Mouse (Mus musculus): Measurements from ENCODE around the gene Polr2l.
A peak's percentile ranks its signal among the peaks of the same experiment; 100 is the strongest.

Polr2l gene

DNA sequence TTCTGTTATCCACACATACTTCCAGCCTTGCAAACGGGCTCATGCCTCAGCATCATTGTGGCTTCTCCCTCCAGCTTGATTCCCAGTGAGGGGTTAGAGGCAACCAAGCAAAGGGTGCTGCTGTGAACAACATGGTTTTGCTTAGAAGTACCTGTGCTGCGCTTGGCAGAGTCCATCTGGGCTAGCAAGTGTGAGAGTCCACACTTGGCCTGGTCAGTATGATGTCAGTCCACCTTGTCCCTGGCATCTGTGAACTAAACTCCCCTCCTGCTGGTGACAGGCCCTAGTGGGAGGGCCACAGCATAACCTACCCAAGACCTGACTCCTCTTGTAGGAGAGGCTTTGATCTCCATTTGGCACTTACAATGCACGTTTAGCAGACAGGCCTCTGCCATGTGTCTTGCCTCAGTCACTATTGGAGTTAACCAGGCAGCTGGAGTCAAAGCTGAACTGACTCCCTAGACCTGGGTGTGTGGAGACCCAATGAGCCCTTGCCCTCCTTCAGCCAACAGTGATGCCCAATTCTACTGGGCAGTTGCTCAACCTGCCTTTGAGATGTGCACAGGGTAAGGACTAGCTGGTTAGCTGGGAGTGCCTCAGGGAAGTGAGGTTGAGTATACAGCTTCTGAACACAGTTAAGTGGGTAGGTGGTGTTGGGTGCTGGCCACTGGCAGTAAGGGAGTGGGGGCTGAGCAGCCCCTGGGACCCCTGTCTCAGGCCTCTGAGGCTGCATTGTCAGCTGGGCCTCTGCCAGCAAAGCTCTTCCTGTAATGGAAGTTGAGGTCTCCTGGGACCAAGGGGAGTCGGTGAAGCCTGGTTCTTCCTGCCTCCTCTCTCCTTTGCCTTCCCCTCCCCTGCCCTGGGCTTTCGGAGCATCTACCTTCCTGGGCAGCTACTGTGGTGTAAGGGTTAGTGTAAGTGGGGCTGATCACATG, 9.5 kb upstream of the Polr2l start:
- DNase-seq: no peak

DNA sequence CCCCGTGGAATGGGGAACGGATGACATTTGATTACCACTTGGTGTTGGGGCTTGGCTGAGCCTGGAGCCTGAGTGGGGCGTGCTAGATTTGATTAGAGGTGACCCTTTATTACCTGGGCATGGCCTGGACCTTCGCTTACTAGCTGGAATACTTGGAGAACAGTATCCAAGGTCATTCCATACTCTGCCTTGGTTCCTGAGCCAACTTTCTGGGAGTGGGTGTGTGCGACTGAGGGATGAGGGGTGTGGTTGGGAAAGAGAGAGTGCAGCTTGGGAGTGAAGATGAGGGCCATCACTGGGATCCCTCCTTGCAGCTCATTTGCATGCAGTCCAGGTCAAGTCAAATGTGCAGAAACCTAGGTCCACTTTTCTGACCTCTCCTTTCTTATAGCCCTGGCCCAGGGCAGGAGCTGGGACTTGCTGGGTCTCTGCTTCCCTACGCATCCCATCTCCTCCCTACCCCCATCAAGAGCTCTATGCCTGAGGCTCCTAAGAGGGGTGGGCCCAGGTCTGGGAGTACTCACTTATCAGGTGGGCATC, 8.3 kb upstream of the Polr2l start:
- DNase-seq: no peak

DNA sequence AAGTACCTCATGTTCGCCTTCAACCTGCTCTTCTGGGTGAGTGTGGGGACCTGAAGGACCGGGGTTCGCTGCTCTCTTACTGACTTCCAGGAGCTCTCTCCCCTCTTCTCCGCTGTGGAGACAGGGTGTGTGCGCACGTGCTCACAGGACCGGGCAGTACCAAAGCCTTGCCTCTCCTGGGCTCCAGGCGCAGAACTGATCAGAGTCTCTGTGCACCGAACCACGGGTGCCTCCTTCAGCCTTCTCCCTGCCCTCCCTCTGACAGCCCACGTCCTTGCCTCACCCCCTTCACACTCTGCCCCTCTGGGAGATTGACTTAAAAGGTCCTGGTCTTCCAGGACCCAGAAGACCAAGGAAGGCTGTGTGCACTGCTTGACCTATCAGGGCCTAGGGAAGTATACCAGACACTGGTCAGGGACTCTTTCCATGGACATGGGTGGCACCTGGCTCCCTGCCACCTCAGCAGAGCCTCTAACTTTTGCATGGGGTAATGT, 7.6 kb upstream of the Polr2l start:
- DNase-seq: no peak

- DNase-seq: peak; percentile 58
Measured at GRCm38 (mm10) chr7:141481498-141482401, 6.8 kb upstream of the Polr2l start.

- peak; percentile 75 for DNase-seq
Measured at GRCm38 (mm10) chr7:141480842-141481497, 6.0 kb upstream of the Polr2l start.

DNA sequence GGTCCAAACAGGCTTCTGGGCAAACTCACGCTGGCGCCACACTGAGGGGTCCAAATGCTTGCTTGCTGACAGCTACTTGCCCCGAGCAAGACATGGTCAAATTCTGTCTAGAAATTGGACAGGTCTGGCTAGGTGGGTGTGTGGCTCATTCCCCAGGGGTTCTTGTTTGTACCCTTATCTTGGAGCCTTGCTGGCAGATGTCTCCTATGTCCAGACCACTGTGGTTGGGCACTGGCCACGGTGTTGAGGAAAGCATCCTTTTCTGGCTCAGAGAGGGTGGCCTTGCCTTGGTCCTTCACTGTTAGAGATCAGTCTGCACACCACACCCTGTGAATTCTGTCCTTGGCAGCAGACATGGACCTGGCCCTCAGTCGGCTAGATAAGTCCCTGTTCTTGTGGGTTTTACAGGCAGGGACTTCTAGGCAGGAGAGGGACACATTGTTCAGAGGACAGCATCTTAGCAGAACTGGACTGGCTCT, 3.4 kb upstream of the Polr2l start:
- DNase-seq: no peak

DNA sequence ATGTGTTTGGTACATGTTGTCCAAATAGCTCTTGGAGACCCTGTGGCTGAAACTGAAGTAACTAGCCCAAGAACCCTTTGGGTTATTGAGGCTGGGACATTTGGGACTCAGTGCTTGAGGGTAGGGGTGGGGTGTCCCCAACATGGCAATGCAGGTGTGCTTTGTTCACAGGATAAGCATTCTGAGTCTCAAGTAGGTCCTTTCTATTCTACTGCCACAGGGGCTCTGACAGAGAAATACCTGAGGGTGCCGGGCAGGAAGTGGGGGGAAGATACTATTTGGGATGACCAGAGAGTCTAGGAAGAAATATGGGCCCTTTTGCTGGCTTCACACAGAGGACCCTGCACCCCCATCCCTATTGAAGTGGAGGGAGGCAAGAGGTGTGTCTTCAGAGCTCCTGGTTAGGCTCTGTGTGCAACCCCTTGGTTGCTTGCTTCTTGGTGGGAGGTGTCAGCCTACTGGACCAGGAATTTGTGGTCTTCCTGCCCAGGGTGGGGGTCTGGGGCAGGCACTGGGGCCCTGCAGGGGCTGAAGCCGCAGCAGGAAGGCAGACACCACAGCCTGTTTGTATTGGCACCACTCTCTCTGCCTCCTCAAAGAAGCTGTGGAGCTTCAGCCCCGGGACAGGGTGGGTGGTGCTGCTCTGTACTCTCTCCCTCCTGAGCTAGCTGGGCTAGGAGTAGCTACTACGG, 2.8 kb upstream of the Polr2l start:
- no peak for DNase-seq

- no peak for DNase-seq
Measured at GRCm38 (mm10) chr7:141476981-141477370, 2.0 kb upstream of the Polr2l start.

DNA sequence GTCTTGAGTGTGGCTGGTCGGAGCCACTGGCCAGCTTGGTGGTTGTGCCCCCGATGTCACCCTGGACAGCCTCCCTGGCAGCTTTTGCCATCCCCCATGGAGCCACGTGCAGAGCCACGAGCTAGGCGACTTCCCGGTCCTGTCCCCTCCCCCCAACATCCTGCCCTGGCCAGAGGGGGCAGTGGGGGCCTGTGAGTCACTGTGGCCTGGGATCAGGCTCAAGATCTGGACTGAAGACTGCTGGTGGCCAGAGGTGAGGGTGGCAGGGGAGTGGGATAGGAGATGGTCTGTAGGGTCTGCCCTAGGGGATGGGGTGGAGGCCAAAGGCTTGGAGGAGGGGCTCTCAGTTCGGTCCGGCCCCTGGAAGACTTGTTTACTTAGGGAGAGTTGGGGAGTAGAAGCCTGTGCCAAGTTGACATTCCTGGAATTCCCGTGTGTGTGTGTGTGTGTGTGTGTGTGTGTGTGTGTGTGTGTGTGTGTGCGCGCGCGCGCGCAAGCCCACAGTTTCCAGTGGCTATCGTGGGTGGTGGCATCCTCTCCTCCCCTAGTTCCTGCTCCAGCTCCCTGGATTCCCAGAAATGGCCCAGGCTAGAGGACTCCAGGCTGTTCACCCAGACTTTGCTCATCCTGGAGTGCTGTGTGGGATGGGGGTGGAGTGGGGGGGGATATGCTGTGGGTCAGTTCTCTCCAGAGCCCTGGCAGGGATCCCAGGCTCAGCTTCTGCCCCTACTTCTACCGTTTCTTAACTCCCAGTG, 1.5 kb upstream of the Polr2l start:
- DNase-seq: peak; percentile 86

DNA sequence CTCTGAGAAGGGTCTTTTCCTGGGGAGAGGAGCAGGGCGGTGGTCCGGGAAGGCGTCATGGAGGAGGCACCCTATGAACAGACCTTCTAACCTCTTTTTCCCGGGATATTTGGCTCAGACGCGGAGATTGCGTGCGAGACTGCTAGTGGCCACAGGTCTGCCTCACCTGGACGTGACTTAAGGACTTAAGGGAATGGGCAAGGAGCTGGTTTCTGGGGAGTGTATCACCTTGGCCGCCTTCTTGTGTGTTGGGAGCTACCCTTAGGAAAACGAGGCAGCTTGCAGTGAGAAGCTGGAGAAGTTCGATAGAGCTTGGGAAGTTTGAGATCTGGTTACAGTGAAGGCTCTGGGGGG, 850 bp upstream of the Polr2l start:
- DNase-seq: no peak

GRCm38 (mm10) chr7:141474160-141474559, 772 bp downstream of the Polr2l start:
- DNase-seq: no peak

DNA sequence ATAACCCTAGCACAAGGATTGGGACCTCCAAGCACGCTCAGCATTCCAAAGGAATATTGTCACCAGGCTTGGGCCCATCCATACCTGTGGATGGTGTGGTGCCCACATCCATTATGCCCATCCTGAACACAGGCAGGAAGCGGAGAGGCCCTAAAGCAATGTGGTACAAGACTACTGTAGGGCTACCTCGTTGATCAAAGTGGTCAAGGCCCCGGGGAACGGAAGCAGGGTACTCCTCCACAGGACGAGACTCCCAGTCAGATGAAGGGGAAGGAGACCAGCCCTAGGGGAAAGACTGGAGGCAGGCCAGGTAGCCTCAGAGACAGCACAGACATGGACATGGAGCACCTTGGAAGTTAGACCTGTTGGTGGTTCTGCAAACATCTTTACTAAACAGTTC, 2.2 kb downstream of the Polr2l start:
- DNase-seq: no peak

- DNase-seq: no peak
Measured at GRCm38 (mm10) chr7:141472226-141472625, 2.7 kb downstream of the Polr2l start.

DNA sequence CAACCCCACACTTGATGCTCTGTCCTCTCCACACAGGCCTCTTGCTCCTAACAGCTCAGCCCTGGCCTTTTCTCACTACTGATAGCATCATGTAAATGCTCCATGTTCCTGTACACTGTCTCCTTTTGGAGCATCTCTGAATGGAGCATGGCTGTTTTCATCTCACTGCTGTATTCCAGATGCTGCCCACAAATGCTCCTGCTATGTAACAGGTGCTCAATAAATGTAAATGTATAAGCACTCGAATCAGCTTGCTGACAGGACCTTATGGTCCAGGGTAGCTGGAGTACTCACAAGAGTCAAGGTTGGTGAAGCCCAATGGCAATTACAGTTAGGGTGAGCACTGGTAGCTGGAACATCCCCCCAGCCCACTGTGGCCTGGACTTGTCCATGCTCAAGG, 3.7 kb downstream of the Polr2l start:
- DNase-seq: no peak

DNA sequence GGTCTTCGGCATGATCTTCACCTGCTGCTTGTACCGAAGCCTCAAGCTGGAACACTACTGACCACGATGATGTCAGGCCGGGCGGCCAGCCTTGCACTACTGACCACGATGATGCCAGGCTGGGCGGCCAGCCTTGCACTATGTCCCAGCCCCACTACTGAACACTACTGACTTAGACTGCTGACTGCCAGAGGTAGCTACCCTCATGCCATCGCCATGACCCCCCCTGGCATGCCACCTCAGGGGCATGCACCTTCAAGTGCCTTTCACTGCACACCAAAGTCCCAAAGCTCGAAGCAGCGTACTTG, 4.3 kb downstream of the Polr2l start:
- DNase-seq: no peak

DNA sequence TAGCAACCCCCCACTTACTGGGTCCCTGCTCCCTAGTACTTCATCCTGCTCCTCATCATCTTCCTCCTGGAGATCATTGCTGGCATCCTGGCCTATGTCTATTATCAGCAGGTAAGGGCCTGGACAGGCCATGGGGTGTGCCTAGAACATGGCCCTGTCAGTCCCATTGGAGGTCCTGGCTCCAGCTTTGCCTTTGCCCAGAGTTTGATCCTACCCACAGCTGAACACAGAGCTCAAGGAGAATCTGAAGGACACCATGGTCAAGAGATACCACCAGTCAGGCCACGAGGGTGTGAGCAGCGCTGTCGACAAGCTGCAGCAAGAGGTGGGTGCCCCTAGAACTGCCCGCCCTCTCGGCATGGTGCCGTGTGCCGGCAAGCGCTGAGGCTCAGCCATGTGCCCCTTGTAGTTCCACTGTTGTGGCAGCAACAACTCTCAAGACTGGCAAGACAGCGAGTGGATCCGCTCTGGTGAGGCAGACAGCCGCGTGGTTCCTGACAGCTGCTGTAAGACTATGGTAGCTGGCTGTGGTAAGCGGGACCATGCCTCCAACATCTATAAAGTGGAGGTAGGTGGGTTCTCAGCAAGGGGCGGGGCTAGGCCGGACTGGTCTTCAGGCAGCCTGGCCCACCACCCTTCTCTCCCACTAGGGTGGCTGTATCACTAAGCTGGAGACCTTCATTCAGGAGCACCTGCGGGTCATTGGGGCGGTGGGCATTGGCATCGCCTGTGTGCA, 4.9 kb downstream of the Polr2l start:
- no peak for DNase-seq

- DNase-seq: no peak
Measured at GRCm38 (mm10) chr7:141469352-141469751, 5.6 kb downstream of the Polr2l start.

DNA sequence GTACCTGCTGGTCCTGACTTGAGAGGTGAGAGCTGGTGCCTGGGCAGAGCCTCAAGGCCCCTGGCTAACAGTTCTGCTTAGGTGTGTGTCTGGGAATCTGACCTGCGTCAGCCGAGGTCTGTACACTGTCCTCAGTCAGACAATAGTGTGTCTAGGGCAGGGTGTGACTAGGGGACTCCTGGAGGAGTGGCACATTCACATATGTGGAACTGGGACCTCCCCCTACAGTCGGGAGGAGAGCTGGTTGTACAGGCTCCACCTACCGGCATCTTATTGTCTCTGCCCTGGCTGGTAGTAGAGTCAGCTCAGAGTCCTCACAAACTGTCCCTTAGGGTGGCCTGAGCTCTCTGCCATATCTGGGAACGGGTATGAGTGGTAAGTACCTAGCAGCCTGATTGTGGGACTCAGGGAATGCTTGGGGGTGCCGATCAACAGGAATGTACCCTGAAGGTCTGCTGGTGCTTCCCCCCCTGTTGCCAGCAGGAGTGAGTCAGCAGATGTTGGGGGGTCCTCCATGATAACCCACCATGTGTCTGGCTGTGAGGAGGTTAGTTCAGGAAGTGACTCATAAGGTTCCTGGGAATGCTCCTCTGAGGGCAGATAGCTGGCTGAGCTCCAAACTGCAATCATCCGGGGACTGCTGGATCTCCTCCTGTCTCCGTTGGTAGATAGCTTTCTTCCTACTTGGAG, 6.3 kb downstream of the Polr2l start:
- DNase-seq: peak; percentile 75

GRCm38 (mm10) chr7:141468164-141468521, 6.8 kb downstream of the Polr2l start:
- no peak for DNase-seq
